Mouse (Mus musculus) lung, adult 2 months (tissue): Measurements from ENCODE around the gene H2-M10.5.

ENCODE experiments used
- CTCF ChIP-seq: fragments of 200-500 bp; IDR thresholded peaks from 2 replicates; pipeline ENCODE4 v1.5.1; 2011; ENCODE audit warnings: mild to moderate bottlenecking, low read length, control low read depth; ENCODE audit not compliant: insufficient read depth
- POLR2A ChIP-seq: fragments of 200-500 bp; IDR thresholded peaks from 2 replicates; pipeline ENCODE4 v1.6.1; 2011; ENCODE audit warnings: low read depth, mild to moderate bottlenecking, control low read depth, low read length, borderline replicate concordance; ENCODE audit errors: extremely low read depth

GRCm38 (mm10) chr17:36788351-36788750, 15.6 kb downstream of the H2-M10.5 start:
- no peak for TF ChIP-seq POLR2A
- TF ChIP-seq CTCF, result no peak
